Mouse (Mus musculus) heart, postnatal 0 days (tissue): Measurements from ENCODE around the gene Dbil5. TPM values are rescaled to one million over a fixed set of nuclear protein-coding genes. Genes with fewer than 3 reads are reported as not detected.

ENCODE experiments used
- ATAC-seq: fragments of 200-750 bp; cut with Nextera tagmentation; 2 replicates; pipeline ENCODE4 v1.8.0; 2017; ENCODE audit warnings: low read depth, moderate number of reproducible peaks, moderate library complexity; ENCODE audit not compliant: insufficient read depth
- DNase-seq: peaks from one replicate; pipeline ENCODE4 v3.0.0-alpha.2; 2016; ENCODE audit warnings: low spot score
- H3K27ac ChIP-seq: fragments of 300-500 bp; sonication (generic); 2 replicates; pipeline ENCODE4 v1.5.1; 2014; ENCODE audit warnings: low read depth, mild to moderate bottlenecking
- H3K27me3 ChIP-seq: fragments of 300-500 bp; sonication (generic); 2 replicates; pipeline ENCODE4 v1.6.1; 2014; ENCODE audit warnings: low read length, mixed read lengths; ENCODE audit not compliant: control insufficient read depth, insufficient read depth
- H3K36me3 ChIP-seq: fragments of 300-500 bp; sonication (generic); replicated peaks from 2 replicates; pipeline ENCODE4 v1.6.1; 2014; ENCODE audit warnings: low read length, mixed read lengths; ENCODE audit not compliant: control insufficient read depth, insufficient read depth
- H3K4me1 ChIP-seq: fragments of 300-500 bp; sonication (generic); 2 replicates; pipeline ENCODE4 v1.6.1; 2014; ENCODE audit warnings: antibody characterized with exemption; ENCODE audit not compliant: control insufficient read depth, insufficient read depth
- H3K4me2 ChIP-seq: fragments of 300-500 bp; sonication (generic); 2 replicates; pipeline ENCODE4 v1.6.1; 2014; ENCODE audit warnings: low read depth, mild to moderate bottlenecking, low read length, moderate library complexity
- H3K4me3 ChIP-seq: fragments of 300-500 bp; sonication (generic); 2 replicates; pipeline ENCODE4 v1.5.1; 2014; ENCODE audit warnings: low read depth, low read length
- H3K9ac ChIP-seq: fragments of 300-500 bp; sonication (generic); replicated peaks from 2 replicates; pipeline ENCODE4 v1.6.1; 2014; ENCODE audit warnings: low read depth, low read length, mixed read lengths
- H3K9me3 ChIP-seq: fragments of 300-500 bp; sonication (generic); replicated peaks from 2 replicates; pipeline ENCODE4 v1.6.1; 2016; ENCODE audit warnings: low read length; ENCODE audit not compliant: control insufficient read depth
- CTCF ChIP-seq: IDR thresholded peaks from 2 replicates; pipeline ENCODE4 v1.5.1; 2016; ENCODE audit warnings: antibody characterized with exemption, control low read depth, low read depth
- EP300 ChIP-seq: IDR thresholded peaks from 2 replicates; pipeline ENCODE4 v1.6.1; 2016; ENCODE audit warnings: antibody characterized with exemption, low read depth
- WGBS: fragments of 180-500 bp; shearing (Covaris S2); extraction: QIAGEN DNeasy Blood & Tissue Kit; methylation state at CpG from one replicate; pipeline ENCODE4 v1.1.7; 2014; 5-methylcytosine and 5-hydroxymethylcytosine counted together
- polyA plus RNA-seq: library from polyadenylated mRNA; unstranded; fragments of >200 nt; fragmentation: Nextera tagmentation; extraction: Ambion mirVana; gene quantifications from 2 replicates; pipeline ENCODE4 v1.2.1, GENCODE M21; 2015
- total RNA-seq: library from RNA; depleted of rRNA; stranded (reverse); fragments of >200 nt; gene quantifications from 2 replicates; pipeline ENCODE4 v1.2.3, GENCODE M21; 2014; ENCODE audit warnings: low replicate concordance; rRNA removed

Gene Dbil5
- total and polyA plus RNA-seq, 2 experiments from 2014 or later = 1.6 TPM; not detected in 1

- Histone ChIP-seq H3K27ac (no peak overlapping the region), H3K9me3 (no peaks in the 10 kb centered on the region), H3K36me3 (0 out of 2 replicates have a peak, but pooled peaks cover 3% of the 10 kb centered on the region), H3K27me3 (no peaks in the 10 kb centered on the region), H3K4me3 (no peak overlapping the region), H3K4me1 (no peaks in the 10 kb centered on the region), H3K9ac (no peak overlapping the region), H3K4me2 (no peak overlapping the region)
- WGBS = 73% methylated on average over 7 of the region's 7 CpGs
- ATAC-seq = no peak
- no peak for DNase-seq
- TF ChIP-seq CTCF (no peak), EP300 (no peak)
These were observed 50.1 kb downstream of the Dbil5 start for GRCm38 (mm10) chr11:76267550-76267949.

GRCm38 (mm10) chr11:76268001-76268459 lies 50.6 kb downstream of the Dbil5 start:
- 65% methylated on average over 5 of the region's 5 CpGs for WGBS
- H3K27ac ChIP-seq = no peak overlapping the region
- ATAC-seq = no peak

More at GRCm38 (mm10) chr11:76268001-76268459, 50.6 kb downstream of the Dbil5 start:
- Histone ChIP-seq H3K9me3 (no peaks in the 10 kb centered on the region), H3K4me2 (no peak overlapping the region), H3K27me3 (no peaks in the 10 kb centered on the region), H3K4me1 (no peaks in the 10 kb centered on the region), H3K36me3 (0 out of 2 replicates have a peak, but pooled peaks cover 3% of the 10 kb centered on the region), H3K9ac (no peak overlapping the region), H3K4me3 (no peak overlapping the region)
- no peak for TF ChIP-seq CTCF
- no peak for TF ChIP-seq EP300
- no peak for DNase-seq

Other genes starting within 250 kb of the Dbil5 start
- gene 1700016K19Rik, start 217.7 kb upstream of the Dbil5 start, total RNA-seq = not detected in 2 replicates
- gene 1700016K19Rik, start 217.7 kb upstream of the Dbil5 start, polyA plus RNA-seq = 0.47 TPM in 1 of 2 replicates, not detected in the other
- 15.6 and 16.4 TPM in 2 replicates for gene Rflnb, start 189.8 kb upstream of the Dbil5 start, total RNA-seq
- 22.9 and 24.1 TPM in 2 replicates for gene Rflnb, start 189.8 kb upstream of the Dbil5 start, polyA plus RNA-seq
- 22.8 and 40.6 TPM in 2 replicates for gene Vps53, start 38.0 kb upstream of the Dbil5 start, total RNA-seq
- gene Vps53, start 38.0 kb upstream of the Dbil5 start, polyA plus RNA-seq = 24.1 and 25.2 TPM in 2 replicates
- 13.8 and 14.8 TPM in 2 replicates for gene Fam57a, start 37.9 kb upstream of the Dbil5 start, total RNA-seq
- gene Fam57a, start 37.9 kb upstream of the Dbil5 start, polyA plus RNA-seq = 10.5 TPM in 2 replicates
- 5.3 and 10.2 TPM in 2 replicates for gene Gemin4, start 56 bp downstream of the Dbil5 start, total RNA-seq
- 9.5 and 9.9 TPM in 2 replicates for gene Gemin4, start 56 bp downstream of the Dbil5 start, polyA plus RNA-seq
- 21.3 and 39.5 TPM in 2 replicates for gene Mrm3, start 26.1 kb downstream of the Dbil5 start, total RNA-seq
- 27.6 and 31.8 TPM in 2 replicates for gene Mrm3, start 26.1 kb downstream of the Dbil5 start, polyA plus RNA-seq
- gene Glod4, start 26.1 kb downstream of the Dbil5 start, total RNA-seq = 30.6 and 44.8 TPM in 2 replicates
- 102 and 104 TPM in 2 replicates for gene Glod4, start 26.1 kb downstream of the Dbil5 start, polyA plus RNA-seq
- gene Nxn, start 181.5 kb downstream of the Dbil5 start, total RNA-seq = 35.6 and 50.7 TPM in 2 replicates
- 10.6 TPM in 2 replicates for gene Nxn, start 181.5 kb downstream of the Dbil5 start, polyA plus RNA-seq
- 20.1 and 42.8 TPM in 2 replicates for gene Timm22, start 189.3 kb downstream of the Dbil5 start, total RNA-seq
- gene Timm22, start 189.3 kb downstream of the Dbil5 start, polyA plus RNA-seq = 90.5 and 99.9 TPM in 2 replicates